Mouse (Mus musculus) CD8-positive naive resting alpha-beta T cell, adult 57 days (primary cell): ENCODE data around the gene Mmab. TPM values are rescaled to one million over a fixed set of nuclear protein-coding genes. Genes with fewer than 3 reads are reported as not detected.

ENCODE experiments used
- total RNA-seq: library from RNA; stranded (reverse); gene quantifications from one replicate; pipeline ENCODE4 v1.2.4, GENCODE M21; 2023

Mmab gene
- total RNA-seq = 7.5 TPM

GRCm38 (mm10) chr5:114443566-114444367, at the start of gene Mmab, which contains the start of gene Mvk:
Gene Mmab, minus strand, starts transcription at chr5:114444060.
Gene Mvk, plus strand, starts transcription at chr5:114444269.

Other genes starting within 250 kb of the Mmab start
- not detected for gene Foxn4, start 170.3 kb downstream of the Mmab start, total RNA-seq
- 10.0 TPM for gene Myo1h, start 154.9 kb downstream of the Mmab start, total RNA-seq
- 137 TPM for gene Kctd10, start 63.6 kb downstream of the Mmab start, total RNA-seq
- 57.6 TPM for gene Ube3b, start 63.5 kb downstream of the Mmab start, total RNA-seq
- 12.7 TPM for gene Mvk, start 209 bp upstream of the Mmab start, total RNA-seq
- gene Fam222a, start 124.0 kb upstream of the Mmab start, total RNA-seq = 5.2 TPM
- 0.34 TPM for gene Trpv4, start 214.4 kb upstream of the Mmab start, total RNA-seq
- gene Gltp, start 246.9 kb upstream of the Mmab start, total RNA-seq = 116 TPM